Mouse (Mus musculus) T-cell, adult 2 months (primary cell): ENCODE measurements around the gene Topors.

ENCODE experiments used
- DNase-seq: peaks from one replicate; pipeline ENCODE4 v3.0.0; 2022; ENCODE audit warnings: low spot score

Topors gene

DNA sequence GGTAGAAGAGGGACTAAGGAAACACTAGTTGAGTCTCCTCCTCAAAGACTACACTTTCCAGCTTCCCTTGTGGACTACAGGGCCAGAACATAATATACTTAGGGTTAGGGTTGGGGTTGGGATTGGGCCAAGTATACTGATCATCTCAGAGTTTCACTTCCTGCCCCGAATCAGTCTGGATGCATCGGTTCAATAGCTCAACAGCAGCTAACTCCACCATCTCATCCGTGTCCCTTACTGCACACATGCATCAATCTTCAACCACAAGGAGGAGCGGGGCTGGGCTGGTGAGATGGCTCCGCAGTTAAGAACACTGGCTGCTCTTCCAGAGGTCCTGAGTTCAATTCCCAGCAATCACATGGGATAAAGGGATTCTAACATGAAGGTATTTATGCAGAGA is 18.7 kb downstream of the Topors start:
- no peak for DNase-seq

DNA sequence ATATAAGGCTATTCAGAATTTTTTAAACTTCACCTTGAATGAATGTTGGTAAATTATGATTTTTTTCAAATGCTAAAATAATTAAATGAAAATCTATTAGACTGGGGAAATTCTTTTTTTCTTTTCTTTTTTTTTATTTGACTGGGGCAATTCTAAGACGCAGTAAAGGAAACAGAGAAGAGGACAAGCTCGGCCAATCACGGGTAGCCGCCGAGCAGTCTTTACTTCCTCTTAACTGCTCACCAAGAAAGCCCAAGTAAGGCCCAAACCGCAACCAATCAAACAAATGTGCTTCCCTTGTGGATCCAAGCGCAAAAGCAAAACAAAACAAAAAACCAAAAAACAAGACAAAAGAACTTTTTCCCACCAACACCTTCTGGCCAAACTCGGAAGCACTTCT is 25.6 kb downstream of the Topors start:
- DNase-seq, result peak; percentile 26

DNA sequence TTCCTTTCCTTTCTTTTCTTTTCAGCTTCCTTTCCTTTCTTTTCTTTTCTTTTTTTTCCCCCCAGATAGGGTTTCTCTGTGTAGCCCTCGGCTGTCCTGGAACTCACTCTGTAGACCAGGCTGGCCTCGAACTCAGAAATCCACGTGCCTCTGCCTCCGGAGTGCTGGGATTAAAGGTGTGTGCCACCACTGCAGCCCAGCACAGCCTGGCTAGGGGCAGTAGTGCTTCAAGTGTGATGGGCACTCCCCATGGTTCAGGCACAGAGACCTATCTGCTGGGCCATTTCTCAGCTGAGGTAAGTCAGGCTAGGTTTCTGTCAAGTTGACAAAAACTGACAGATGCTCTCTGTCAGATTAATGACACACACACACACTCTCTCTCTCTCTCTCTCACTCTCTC is 26.6 kb downstream of the Topors start:
- DNase-seq, result no peak

DNA sequence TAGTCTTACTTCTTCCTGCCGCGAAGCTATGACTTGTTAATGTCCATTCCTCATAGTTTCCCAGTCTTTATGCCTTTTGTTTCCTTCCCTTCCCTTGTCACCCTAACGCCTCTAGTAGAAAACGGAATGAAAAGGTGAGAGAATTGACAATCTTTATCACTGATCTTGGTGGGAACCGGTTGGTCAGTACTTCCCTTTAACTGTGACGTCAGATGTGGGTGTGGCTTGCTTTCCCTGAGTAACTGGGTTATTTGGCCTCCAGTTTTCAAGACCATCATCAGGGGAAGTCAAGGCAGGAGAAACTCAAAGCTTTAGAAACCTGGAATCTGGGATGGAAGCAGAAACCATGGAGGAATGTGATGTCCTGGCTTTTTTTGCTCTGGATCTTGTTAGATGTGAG is 27.7 kb downstream of the Topors start:
- no peak for DNase-seq

DNA sequence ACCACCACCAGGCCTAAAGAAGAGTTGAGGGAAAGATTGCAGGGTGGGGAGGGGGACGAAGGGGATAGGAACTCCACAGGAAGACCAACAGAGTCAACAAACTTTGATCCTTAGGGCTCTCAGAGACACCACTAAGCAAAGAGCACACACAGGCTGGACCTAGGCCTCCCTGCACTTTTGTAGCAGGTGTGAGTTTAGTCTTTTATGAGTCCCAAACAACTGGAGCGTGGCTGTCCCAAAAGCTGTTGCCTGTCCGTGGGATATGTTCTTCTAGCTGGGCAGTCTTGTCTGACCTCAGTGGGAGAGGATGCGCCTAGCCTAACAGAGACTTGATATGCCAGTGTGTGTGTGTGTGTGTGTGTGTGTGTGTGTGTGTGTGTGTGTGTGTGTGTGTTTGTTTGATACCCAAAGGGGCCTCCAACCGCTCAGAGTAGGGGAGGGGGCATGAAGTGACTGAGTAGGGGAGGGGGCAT is 29.3 kb downstream of the Topors start:
- DNase-seq, result peak; percentile 3

DNA sequence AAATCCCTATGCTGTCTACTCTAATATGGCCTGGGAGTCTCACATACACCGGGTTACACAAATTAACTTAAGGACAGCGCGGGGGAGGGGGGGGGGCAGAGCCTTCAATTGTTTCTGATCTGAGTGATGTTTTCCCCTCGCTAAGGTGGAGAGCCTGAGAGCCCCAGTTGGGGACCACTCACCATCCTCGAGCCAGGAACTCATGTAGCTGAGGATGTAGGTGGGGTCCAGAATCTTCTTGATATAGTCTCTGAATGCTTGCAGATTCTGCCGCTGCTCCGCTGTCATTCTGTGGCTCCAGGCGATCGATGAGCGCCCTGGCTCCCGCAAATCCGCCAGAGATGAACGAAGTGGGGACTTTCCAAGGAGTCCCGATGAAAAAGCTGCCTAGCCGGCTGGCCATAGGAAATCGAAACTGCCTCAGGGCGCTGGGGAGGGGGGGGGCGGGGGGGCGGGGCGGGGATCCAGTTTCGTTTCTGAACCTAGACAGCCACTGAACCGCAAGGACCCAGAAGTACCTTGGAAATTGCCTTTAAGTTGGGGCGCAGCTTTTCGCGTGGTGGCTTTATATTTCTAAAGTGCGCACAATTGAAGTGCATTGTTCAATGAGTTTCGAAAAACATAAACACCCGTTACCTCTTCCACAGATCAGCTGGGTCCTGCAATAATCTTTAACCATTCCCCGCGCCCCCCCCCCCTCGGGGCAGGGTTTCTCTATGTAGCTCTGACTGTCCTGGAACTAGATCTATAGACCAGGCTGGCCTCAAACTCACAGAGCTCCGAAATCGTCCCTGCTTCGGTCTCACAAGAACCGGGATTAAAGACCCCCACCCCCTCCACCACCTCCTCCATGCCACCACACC is 30.0 kb downstream of the Topors start, which contains the start of gene Ddx58:
Gene Ddx58 (minus strand): TSS at position 420 of the 863 bp plus-strand sequence.
- peak; percentile 58 for DNase-seq

DNA sequence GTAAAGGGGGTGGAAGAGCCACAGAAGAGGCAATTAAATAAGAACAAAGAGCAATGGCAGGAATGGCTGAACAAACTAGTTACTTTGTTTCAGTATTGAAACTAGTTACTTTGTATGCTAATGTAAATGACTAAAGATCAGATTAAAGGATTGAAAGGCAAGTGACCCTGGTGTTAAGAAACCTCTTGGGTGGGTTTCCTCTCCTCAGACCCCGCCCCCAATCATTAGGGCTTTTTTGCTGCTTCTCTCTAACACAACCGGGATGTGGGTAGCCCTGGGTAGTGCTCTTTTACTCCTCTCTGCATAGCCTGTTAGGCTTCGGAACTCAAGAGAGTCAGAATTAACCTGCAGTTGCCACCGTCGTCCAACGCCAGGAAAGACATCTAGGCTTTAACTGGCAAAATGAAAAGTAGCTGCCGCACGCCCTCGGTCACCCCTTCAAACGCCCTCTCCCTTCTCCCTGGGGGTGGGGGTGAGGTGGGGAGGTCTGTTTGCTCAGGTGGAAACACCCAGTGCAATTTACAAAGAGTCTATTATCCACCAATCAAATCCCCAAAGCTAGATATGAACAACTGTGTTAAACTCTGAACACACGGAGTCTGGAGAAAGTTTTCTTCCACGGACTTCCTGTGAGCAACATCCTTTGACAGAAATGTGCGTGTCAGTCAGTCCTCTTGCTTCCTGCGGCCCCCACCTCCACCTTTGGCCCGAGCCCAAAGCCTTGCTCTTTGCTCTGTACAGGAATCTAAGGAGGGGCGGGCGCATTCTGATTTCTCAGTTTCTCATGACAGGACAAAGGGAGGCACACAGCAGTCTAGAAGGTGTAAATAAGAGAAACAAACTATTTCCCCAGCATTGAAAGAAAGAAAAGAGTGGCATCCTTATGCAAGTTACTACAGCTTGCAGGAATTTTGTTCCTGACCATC is 30.9 kb downstream of the Topors start:
- peak; percentile 80 for DNase-seq

DNA sequence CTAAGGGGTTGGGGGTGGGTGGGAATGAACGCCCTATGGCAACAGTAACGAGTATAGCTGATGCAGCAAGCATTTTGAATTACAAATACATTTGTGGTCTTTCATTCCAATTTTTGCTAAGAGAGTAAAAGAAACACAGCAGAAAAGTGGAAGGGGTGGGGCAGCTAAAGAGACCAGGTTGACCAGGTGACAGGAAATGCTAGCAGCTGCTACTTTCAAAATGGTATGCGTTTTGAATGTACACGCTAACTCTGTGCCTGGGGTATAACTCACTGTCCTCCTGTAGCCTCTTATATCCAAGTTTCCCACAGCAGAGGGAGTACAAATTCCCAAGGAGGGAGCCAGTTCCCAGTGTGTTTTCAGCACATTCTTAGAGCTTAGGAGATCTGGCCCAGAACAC is 32.8 kb downstream of the Topors start:
- peak; percentile 9 for DNase-seq

DNA sequence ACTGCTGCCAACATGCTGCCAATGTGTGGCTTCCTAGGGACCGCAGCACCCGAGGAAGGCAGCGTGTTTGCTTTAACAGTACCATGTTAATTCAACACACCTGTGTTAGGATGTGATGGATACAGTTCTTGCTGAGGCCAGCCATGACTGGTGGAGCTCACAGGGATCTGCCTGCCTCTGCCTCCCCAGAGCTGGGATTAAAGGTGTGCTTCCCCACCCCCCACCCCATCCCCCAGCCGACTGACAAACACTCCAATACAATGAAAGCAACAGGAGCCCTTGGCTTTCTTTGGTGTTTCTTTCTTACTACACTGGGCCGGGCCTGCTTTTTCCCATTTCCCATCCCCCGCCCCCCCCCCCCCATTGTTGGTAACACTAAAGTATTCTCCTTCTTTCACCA is 35.4 kb downstream of the Topors start:
- DNase-seq, result no peak

DNA sequence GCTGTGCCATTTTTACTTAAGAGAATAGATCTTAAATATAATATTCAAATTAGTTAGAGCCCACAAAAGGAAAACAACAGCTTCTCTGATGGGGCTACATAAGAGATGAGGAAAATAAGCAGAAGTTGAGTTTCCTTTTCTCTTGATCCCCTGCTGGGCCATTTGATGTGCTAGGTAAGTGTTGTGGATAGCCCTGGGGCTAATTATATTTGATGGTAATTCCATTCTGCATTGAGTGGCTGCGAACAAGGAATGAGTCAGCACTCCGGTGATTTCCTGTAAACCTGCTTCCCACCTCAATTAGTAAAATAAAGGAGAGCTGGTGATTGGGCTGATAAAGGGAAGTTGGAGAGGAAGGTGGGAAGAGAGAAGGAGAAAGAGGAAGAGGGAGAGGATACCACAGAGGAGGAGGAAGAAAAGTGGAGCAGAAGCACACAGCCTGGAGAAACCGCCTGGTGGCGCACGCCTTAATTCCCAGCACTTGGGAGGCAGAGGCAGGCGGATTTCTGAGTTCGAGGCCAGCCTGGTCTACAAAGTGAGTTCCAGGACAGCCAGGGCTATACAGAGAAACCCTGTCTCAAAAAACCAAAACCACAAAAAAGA is 36.5 kb downstream of the Topors start:
- no peak for DNase-seq

DNA sequence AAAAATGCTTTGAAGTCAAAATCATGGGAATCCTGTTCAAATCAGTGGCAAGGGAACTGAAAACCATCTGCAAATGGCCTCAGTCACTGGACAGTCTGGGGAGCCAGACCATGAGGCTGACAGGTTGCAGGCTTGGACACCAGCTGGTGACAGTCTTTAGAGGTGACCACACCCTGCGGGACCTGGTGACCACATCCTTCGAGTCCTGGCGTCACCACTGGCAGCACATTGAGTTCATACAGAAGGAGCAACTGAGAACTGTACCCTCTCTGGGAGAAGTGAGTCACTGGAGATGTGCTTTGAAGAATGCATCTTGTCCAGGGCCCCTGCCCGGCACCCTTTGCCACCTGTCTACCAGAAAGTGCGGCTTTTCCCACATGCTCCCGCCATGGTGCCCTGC is 39.9 kb downstream of the Topors start:
- no peak for DNase-seq

DNA sequence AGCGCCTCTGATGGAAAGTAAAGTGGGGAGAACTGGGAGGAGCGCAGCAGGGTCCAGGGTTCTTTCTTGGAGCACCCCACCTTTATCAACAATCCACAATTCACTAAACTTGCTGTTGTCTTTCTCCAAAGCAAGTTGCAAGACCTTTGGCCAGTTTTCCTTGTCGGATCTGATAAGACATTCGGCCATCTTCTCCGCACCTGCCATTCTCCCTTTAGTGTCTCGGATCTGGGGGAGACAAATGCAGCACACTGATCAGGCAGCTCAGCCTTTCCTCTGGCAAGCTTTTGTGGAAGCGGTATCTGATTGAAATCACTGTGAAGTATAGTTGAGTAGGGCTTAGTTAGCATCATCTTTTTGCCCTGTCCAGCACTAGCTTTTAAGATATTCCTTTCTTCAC is 41.8 kb downstream of the Topors start:
- no peak for DNase-seq

DNA sequence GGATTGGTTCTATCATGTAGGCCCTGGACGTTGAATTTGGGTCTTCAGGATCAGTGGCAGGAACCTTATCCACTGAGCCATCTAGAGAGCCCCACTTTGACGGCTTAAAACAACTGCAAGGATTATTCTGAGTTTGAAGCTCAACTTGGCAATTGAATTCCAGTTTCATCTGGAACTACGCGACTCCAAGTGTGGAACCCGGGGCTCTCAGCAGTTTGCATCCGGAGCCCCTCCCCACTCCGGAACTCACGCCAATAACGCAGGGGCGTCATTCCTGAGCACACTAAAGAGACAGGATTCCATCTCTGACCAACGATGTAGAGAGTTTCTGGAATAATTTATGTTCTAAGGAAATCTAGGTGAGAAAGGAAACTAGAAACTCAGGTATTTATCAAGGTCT is 42.5 kb downstream of the Topors start:
- no peak for DNase-seq

DNA sequence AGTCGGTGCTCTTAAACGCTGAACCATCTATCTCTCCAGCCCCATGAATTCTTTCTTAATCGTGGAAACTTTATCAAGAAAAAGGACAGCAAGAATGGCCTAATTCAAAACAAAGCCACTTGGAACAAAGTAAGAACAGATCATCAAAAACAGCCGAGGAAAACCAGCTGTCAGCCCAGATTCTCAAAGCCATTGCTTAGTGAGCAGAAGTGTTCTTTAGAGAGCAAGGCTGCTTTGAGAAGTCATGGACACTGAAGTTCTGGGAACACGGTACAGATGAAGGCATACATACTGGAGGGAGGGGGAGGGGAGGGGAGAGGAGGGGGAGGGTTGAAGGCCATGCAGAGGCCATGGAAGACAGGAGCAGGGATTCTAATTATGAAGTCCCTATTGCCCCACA is 43.6 kb downstream of the Topors start:
- no peak for DNase-seq

DNA sequence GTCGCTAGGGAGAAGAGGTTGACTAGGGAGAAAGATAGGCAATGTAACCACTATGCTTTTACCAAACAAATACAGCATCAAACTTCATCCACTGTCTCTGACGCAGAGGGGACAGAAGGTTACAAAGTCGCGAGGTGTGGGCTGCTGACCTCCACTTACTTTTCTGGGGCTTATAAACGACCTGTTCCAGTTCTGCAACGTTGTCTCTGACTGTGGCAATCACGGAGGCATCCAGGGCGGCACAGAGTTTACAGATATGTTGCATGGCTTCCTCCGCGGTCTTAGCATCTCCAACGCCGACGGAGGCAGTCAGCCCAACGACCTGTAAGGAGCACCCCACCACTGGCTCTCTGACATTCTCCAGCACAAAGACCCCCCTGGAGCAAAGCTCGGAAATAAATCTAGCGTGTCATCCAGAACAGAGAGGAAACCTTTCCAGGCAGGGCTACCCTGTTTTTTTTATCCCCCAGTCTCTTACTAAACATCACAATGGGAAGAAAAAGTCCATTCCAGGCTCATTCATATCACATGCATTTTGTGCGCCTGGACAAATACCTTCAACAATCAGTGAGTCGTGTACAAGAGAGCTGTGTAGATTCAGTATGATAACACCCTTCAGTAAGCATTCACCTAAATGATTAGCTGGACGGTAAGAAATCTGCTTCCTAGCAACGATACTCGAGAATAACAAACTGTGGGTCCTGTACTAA is 47.6 kb downstream of the Topors start:
- DNase-seq, result no peak

DNA sequence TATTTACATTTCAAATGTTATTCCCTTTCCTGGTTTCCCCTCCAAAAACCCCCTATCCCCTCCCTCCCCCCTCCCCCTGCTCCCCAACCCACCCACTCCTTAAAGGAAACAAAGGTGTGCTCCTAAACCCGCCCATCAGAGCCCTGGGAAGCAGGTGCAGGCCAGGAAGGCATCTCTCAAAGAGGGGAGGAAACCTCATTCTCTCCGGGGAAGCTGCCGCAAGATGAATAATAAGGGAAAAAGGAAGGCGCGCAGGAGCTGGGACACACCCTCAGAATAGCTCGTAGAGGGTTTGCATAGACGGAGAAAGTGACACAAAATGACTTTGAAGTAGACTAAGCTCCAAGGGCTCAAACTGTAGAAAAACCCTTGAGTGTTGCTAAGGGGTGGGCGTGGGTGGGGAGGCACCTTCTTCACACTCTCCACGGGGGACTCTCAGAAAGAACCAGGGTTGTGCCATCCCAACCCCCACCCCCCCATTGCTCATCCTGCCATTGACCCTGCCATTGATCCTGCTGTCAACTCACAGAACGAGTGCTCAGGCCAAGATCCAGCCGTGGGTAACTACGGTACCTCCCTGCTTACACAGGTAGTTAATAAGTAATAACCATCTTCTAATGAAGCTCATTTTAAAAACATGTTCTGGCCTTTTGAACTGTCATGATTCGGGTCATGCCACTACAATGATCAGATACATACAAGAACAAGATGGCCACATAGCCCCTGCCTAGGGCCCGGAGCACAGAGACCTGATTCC is 48.5 kb downstream of the Topors start:
- no peak for DNase-seq

DNA sequence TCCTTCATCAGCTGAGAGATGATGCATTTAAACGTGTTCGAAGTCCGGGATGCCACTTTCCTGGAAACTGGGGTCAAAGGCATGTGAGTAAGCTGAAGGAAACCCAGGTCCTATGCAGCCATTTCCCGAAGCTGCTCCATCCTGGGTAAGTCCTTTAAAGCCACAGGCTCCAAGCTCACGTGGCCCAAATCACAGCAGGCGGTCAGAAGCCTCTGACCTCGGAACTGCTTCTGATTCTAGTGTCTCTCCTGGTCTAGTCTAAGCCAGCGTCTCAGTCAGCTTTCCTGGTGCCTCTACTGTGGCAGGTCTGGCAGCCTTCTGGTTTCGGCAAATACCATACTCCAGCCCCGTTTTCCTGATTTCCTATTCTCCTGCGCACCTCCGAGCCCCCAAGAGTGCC is 49.2 kb downstream of the Topors start:
- DNase-seq, result no peak

DNA sequence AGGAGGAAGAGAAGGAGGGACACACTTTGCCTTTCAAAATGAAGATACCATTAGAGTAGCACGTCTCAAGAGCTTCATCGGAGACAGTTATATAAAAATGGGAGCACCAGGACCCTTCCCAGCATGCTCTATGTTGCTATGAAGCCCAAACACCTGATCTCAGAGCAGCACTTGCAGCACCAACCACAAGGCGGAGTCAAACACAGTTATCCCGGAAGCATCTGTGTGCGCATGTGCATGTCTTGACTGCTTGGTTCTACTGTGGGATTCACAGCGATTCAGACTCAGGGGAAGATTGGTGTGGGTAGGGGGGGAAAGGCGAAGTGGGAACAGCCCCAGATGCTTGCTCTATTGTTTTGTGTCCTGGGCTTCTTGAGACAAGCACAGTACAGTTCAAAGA is 51.3 kb downstream of the Topors start:
- DNase-seq, result peak; percentile 51

DNA sequence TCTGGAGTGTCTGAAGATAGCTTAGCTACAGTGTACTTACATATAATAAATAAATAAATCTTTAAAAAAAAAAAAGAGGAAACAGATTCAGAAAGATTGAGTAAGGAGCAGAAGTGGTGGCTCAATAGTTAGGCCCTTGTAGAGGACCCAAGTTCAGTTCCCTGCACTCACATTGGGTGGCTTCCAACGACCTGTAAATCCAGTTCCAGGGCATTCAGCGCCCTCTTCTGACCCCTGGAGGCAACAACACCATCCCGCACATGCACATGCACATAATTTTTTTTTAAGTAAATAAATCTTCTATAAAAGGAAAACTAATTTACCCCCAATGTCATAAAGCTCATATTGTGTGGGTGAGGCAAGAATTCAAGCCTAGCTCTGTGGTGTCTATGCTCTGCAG is 51.7 kb downstream of the Topors start:
- DNase-seq, result no peak

DNA sequence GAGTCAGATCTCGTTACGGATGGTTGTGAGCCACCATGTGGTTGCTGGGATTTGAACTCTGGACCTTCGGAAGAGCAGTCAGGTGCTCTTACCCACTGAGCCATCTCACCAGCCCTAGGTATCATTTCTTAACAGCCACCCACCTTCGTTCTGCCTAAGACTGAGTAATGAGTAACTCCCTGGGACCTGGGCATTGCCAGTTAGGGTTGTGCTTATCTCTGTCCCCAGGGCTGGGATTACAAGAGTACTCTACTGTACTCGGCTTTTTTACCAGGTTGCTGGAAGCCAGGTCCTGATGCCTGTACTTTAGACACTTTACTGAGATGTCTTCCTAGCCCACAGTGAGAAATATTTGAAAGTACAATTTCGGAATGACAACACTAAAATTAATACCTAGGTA is 57.5 kb downstream of the Topors start:
- DNase-seq, result no peak
